Mouse (Mus musculus) liver, embryonic 16.5 days (tissue): ENCODE data around the gene Prr5l. TPM values are rescaled to one million over a fixed set of nuclear protein-coding genes. Genes with fewer than 3 reads are reported as not detected.
A peak's percentile ranks its signal among the peaks of the same experiment; 100 is the strongest.

Experiments
- ATAC-seq: fragments of 200-750 bp; cut with Nextera tagmentation; 2 replicates; pipeline ENCODE4 v1.8.0; 2017; ENCODE audit warnings: low read depth, mild to moderate bottlenecking, moderate number of reproducible peaks, moderate library complexity
- H3K27ac ChIP-seq: fragments of 300-500 bp; sonication (generic); 2 replicates; pipeline ENCODE4 v1.5.1; 2014; ENCODE audit warnings: mild to moderate bottlenecking, low read length
- H3K27me3 ChIP-seq: fragments of 300-500 bp; sonication (generic); 2 replicates; pipeline ENCODE4 v1.6.1; 2014; ENCODE audit warnings: low read depth, low read length, mixed read lengths; ENCODE audit not compliant: control insufficient read depth, insufficient read depth
- H3K36me3 ChIP-seq: fragments of 300-500 bp; sonication (generic); 2 replicates; pipeline ENCODE4 v1.6.1; 2014; ENCODE audit warnings: mild to moderate bottlenecking; ENCODE audit not compliant: control insufficient read depth, insufficient read depth
- H3K4me1 ChIP-seq: fragments of 300-500 bp; sonication (generic); 2 replicates; pipeline ENCODE4 v1.6.1; 2014; ENCODE audit warnings: low read depth, low read length, mixed read lengths; ENCODE audit not compliant: control insufficient read depth
- H3K4me2 ChIP-seq: fragments of 300-500 bp; sonication (generic); 2 replicates; pipeline ENCODE4 v1.6.1; 2014; ENCODE audit warnings: low read depth, low read length, mixed read lengths
- H3K4me3 ChIP-seq: fragments of 300-500 bp; sonication (generic); 2 replicates; pipeline ENCODE4 v1.5.1; 2014; ENCODE audit warnings: low read depth, mild to moderate bottlenecking, low read length
- H3K9ac ChIP-seq: fragments of 300-500 bp; sonication (generic); 2 replicates; pipeline ENCODE4 v1.6.1; 2014; ENCODE audit warnings: low read depth, low read length
- H3K9me3 ChIP-seq: fragments of 300-500 bp; sonication (generic); replicated peaks from 2 replicates; pipeline ENCODE4 v1.6.1; 2016; ENCODE audit warnings: low read length; ENCODE audit not compliant: control insufficient read depth
- WGBS: fragments of 180-500 bp; shearing (Covaris S2); extraction: QIAGEN DNeasy Blood & Tissue Kit; methylation state at CpG from one replicate; pipeline ENCODE4 v1.1.7; 2014; ENCODE audit not compliant: insufficient replicate concordance; 5-methylcytosine and 5-hydroxymethylcytosine counted together
- polyA plus RNA-seq: library from polyadenylated mRNA; unstranded; fragments of >200 nt; fragmentation: Nextera tagmentation; extraction: Ambion mirVana; gene quantifications from 2 replicates; pipeline ENCODE4 v1.2.1, GENCODE M21; 2015

Prr5l gene
- polyA plus RNA-seq: 5.2 and 5.4 TPM in 2 replicates

DNA sequence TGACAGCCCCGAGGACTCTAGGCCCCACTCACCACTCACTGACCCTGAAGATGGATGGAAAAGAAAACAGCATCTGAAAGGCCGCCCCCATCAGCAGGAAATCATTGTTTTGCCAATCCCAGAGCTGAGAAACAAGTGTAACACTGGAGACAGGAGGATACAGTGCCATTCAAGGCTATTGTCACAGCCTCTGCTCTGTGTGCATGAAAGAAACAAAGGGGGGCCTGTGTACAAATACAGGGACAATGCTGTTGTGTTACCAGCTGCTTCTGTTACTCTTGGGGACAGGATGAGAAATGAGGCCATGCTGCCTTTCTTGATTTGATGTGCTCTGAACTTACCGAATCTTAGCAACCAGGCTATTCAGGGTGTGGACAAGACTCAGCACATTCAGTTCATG, at the start of gene Prr5l:
Gene Prr5l, minus strand, starts transcription at position 30 of the 400 bp plus-strand sequence.
- Histone ChIP-seq H3K4me1 (peaks cover 8% of the 10 kb centered on the region), H3K4me2 (no peak within 1 kb of the TSS), H3K9ac (no peak within 1 kb of the TSS), H3K36me3 (no peaks in the 10 kb centered on the region), H3K27ac (no peak within 1 kb of the TSS), H3K27me3 (no peaks in the 10 kb centered on the region), H3K9me3 (no peaks in the 10 kb centered on the region), H3K4me3 (no peak within 1 kb of the TSS)
- WGBS: 44% methylated on average over 3 of the region's 3 CpGs
- ATAC-seq: no peak

DNA sequence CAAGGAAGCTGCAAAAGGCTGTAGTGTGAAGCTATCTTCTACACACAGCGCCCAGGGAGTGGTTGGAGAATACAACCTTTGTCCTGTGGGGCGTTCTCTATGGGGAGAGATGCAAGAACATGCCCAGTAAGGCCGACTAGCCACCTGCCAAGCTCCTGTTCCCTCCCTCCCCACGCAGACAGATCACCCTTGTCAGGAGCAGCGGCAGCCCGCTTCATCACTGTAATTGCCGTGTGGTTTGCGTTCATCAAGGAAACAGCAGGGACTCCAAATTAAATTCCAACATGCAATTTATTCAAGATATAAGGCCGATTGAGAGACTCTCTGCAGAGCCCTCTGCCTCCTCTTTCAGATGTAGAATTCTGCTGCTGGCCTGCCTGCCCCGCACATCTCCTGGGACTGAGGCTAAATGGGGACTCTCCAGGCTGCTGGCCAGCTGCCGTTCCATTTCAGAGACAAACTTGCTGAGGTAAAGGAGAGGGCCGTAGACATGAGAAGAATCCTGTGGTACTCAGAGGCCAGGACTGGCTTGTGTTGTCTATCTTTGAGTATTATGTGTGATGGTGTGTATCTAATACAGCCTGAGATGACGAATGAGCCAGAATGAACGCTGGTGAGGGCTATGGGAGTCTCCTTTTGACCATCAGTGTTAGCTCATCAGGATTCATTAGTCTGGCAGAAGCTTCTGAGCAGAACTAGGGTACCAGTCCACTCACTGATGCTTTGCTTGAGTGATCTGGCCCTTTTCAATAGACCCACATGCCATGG, 49.5 kb upstream of the Prr5l start:
- WGBS: 72% methylated on average over 14 of the region's 14 CpGs
- ATAC-seq: no peak
- Histone ChIP-seq H3K27ac (no peak overlapping the region), H3K4me1 (no peaks in the 10 kb centered on the region), H3K27me3 (no peaks in the 10 kb centered on the region), H3K4me3 (no peak overlapping the region), H3K9ac (no peak overlapping the region), H3K9me3 (no peaks in the 10 kb centered on the region), H3K36me3 (no peaks in the 10 kb centered on the region), H3K4me2 (no peak overlapping the region)

DNA sequence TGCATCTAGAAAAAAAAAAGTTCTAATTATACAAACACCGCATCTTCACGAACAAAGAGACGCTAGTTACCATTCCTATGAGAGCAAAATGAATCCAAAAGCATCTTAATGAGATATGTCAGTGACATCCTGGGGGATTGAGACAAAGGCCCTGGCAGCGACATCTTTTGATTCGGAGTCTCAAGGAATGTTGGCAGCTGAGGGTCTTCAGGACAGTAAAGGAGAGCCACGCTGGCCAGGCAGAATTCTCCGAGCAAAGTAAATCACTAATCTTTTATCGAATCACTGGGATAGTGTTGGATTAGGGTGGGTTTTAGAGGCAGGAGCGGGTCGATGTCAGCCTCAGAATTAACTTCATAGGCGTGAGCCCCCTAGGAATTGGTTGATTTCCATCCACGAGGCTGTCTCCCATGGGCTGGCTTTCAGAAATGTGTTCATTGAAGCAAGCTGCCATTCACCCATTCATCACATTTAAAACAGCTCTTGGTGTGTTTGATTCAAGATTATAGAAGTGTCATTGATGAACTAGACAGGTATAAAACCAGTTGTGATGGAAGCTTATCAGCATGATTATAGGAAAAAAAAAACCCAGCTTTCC, 42.9 kb upstream of the Prr5l start:
- no peak for ATAC-seq
- Histone ChIP-seq H3K36me3 (no peaks in the 10 kb centered on the region), H3K4me1 (no peaks in the 10 kb centered on the region; the same call in 1 of the 2 replicates), H3K9me3 (no peaks in the 10 kb centered on the region), H3K27ac (no peak overlapping the region), H3K27me3 (no peaks in the 10 kb centered on the region), H3K4me2 (no peak overlapping the region), H3K4me3 (no peak overlapping the region), H3K9ac (no peak overlapping the region)
- 67% methylated on average over 12 of the region's 12 CpGs for WGBS

DNA sequence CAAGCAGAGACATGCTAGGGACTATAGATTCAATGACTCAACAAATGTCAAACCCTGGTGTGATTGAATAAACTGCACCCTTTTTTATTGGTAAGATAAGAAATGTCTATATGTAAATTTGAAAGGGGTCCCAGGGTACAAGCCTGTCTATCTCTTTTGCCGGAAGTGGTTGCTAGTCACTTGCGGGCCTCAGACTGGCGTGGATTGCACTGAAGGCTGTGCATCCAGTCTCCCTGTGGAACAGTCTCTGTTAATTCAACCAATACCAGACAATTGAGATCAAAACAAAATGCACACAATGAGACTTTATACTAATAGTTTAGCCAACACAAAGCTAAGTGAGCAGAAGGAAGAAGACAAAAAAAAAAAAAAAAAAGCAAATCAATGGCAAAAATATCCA, 42.4 kb upstream of the Prr5l start:
- Histone ChIP-seq H3K27ac (no peak overlapping the region), H3K4me3 (no peak overlapping the region), H3K36me3 (no peaks in the 10 kb centered on the region), H3K9me3 (no peaks in the 10 kb centered on the region), H3K4me2 (no peak overlapping the region), H3K4me1 (no peaks in the 10 kb centered on the region; the same call in 1 of the 2 replicates), H3K27me3 (no peaks in the 10 kb centered on the region), H3K9ac (no peak overlapping the region)
- WGBS: 74% methylated on average over 3 of the region's 3 CpGs
- no peak for ATAC-seq

DNA sequence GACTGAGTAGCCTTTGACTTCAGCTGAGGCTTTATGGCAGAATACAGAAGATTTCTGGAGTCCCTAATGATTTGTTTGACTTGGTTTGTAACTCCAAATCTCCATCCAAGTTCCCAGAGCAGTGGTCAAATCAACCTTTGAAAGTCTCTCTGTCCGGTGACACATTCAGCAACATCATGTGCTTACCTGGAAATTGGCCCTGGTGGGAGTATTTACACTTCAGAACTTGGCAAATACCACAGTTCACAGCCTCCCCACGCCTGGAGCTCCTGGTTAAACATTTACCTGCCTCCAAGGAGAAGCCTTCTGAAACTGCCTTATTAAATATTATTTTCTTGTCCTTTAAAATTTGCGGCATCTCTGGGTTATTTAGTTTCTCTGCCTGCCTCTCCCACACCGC, 40.4 kb upstream of the Prr5l start:
- Histone ChIP-seq H3K4me1 (no peaks in the 10 kb centered on the region; the same call in 1 of the 2 replicates), H3K9me3 (no peaks in the 10 kb centered on the region), H3K9ac (no peak overlapping the region), H3K4me2 (no peak overlapping the region), H3K4me3 (no peak overlapping the region), H3K27me3 (no peaks in the 10 kb centered on the region), H3K36me3 (no peaks in the 10 kb centered on the region), H3K27ac (0 out of 2 replicates have a peak overlapping the region, but pooled peaks have one; percentile 35)
- ATAC-seq: peak; percentile 83
- WGBS: 44% methylated on average over 4 of the region's 4 CpGs

DNA sequence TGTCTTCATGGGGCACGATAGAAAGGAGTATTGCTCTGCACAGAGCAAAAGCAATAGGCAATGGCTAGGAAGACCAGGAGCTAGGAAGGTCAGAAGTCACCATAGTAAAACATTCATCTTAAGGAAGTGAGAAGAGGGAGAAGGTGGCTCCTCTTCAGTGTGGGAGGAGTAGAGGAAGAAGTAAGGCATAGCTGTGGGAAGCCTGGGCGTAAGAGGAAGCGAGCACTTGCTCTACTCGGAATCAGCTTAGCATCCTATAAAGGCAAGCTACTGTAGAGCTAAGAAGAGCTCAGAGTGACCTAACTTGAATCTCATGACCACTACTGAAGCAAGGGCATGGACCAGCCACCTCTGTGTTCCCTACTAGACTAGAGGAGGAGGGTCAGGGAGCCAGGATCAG, 39.5 kb upstream of the Prr5l start:
- Histone ChIP-seq H3K4me2 (no peak overlapping the region), H3K4me3 (no peak overlapping the region), H3K9ac (no peak overlapping the region), H3K36me3 (no peaks in the 10 kb centered on the region), H3K9me3 (no peaks in the 10 kb centered on the region), H3K27ac (peak overlapping the region; percentile 59), H3K4me1 (no peaks in the 10 kb centered on the region; the same call in 1 of the 2 replicates), H3K27me3 (no peaks in the 10 kb centered on the region)
- WGBS: 65% methylated on average over 4 of the region's 4 CpGs
- no peak for ATAC-seq

DNA sequence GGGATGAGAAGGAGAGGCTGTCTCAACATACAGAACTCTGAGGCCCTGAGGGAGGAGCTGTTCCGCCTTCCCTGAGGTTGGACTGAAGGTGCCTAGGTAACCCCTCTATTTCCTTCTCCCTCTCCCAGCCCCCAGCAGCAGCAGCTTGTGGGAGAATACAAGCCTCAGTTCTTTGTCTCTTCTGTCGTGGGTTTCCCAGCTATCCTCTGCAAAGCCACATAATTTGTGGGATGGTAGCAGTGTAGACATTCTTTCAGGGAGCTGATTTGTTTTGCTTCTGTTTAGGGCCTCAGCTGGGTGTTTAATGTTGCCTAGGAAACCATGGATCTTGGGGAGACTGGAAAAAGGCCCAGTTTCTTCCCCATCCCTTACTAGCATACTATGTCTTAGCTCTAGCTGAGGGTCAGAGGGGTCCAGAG, 37.3 kb upstream of the Prr5l start:
- no peaks in the 10 kb centered on the region for H3K9me3 ChIP-seq
- H3K4me1 ChIP-seq: no peaks in the 10 kb centered on the region; the same call in 1 of the 2 replicates
- H3K9ac ChIP-seq: no peak overlapping the region
- no peaks in the 10 kb centered on the region for H3K36me3 ChIP-seq
- no peaks in the 10 kb centered on the region for H3K27me3 ChIP-seq
- H3K4me2 ChIP-seq: no peak overlapping the region
- WGBS: 34% methylated on average over 2 of the region's 2 CpGs
- H3K4me3 ChIP-seq: no peak overlapping the region
- ATAC-seq: no peak
- no peak overlapping the region for H3K27ac ChIP-seq

DNA sequence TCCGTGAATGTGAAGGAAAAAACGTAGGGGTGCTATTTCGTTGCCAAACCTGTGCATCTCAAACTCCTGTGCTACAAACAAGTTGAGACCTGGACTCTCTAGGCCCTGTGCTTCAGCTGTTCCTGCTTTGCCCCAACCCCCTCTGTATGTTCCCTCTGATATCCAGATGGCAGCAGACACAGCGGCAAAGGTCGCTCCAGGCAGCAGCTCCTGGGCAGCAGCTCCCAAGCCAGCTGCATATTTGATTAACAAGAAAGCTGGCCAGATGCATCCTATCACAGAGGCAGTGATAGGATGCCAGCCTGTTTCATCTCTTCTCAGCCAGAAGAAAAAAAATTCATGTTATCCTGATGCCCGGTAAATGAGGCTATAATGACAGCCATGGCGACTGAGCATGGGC, 35.7 kb upstream of the Prr5l start:
- H3K4me2 ChIP-seq: no peak overlapping the region
- no peaks in the 10 kb centered on the region; the same call in 1 of the 2 replicates for H3K4me1 ChIP-seq
- no peak for ATAC-seq
- H3K9ac ChIP-seq: no peak overlapping the region
- 69% methylated on average over 7 of the region's 7 CpGs for WGBS
- no peaks in the 10 kb centered on the region for H3K36me3 ChIP-seq
- H3K27me3 ChIP-seq: no peaks in the 10 kb centered on the region
- H3K4me3 ChIP-seq: no peak overlapping the region
- no peaks in the 10 kb centered on the region for H3K9me3 ChIP-seq
- H3K27ac ChIP-seq: no peak overlapping the region
